Mouse (Mus musculus): ENCODE results near the gene Tuba1b. TPM values are rescaled to one million over a fixed set of nuclear protein-coding genes. Genes with fewer than 3 reads are reported as not detected.

Tuba1b gene
- polyA plus RNA-seq, 1 experiment from 2014 or later = 1,121 TPM

DNA sequence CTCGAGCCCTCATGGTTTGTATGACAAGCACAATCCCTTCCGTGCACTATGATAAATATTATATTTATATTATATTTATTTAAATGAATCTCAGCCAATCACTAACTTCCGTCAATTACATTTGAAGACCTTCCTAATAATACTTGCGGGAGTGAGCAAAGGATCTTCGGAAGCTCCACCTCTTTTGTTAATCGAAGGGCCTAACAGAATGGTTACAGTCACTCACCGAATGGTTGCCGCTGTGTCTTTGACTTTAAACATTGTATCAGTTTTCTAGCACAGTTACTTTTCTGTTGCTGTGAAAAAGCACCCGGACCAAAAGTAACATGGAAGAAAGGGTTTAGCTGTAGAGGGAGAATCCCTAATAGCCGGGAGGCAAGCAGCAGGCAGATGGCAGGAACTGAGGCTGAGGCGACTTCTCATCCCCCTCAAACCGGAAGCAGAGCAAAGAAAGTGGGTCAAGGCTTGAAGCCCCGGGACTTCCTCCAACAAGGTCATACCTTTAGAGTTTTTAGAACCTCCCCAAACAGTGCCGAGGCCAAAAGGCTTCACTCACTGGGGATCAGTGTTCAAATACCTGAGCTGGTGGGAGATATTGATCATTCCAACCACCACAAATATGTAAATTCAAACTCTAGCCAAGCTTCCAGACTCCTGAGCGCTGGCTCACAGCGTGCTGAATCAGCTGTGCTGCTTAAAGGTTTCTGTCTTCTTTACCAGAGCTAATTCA is 35.2 kb upstream of the Tuba1b start:
- Histone ChIP-seq H3K4me1 (replicated peaks) (peaks cover 69% of the 10 kb centered on the region), H3K4me2 (peak overlapping the region; percentile 52), H3K4me3 (peak overlapping the region; percentile 9; the same call in 1 of the 2 replicates), H3K27ac (replicated peaks) (peak overlapping the region; percentile 98), H3K36me3 (no peaks in the 10 kb centered on the region), H3K9me3 (no peaks in the 10 kb centered on the region), H3K9ac (peak overlapping the region; percentile 66), H3K27me3 (no peaks in the 10 kb centered on the region)
- WGBS = 6% methylated on average over 16 of the region's 16 CpGs
- no peak; the same call in 1 of the 2 replicates for ATAC-seq (ENCODE audit: low read depth)

DNA sequence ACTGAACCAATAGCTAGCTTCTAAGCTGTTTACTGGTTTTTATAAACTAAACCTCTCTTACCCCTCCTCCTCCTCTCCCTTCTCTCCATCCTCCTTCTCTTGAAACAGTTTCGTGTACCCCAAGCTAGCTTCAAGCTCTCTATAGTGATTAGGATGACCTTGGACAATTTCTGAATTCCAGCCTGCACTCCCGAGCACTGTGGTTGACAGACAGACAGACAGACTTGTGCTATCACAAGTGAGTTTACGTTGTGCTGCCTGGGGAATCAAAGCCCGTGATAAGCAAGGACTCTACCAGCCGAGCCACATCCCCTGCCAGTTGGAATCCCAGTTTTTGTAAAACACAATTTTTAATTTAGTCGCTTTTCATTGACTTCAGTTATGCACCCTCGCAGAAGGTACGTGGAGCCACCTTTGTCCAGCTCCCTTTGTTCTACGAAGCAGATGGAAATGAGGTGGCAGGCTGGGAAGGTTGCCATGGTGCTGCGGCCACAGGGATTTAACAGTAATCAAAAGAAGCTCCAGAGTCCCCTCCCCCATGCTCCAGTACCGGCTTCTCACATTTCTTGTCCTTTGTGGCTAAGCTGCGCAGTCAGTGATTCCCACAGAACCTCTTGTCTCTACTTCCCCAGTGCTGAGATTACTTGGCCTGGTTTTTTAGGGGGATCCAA is 34.5 kb upstream of the Tuba1b start:
- H3K4me1 ChIP-seq (replicated peaks) = peaks cover 67% of the 10 kb centered on the region

DNA sequence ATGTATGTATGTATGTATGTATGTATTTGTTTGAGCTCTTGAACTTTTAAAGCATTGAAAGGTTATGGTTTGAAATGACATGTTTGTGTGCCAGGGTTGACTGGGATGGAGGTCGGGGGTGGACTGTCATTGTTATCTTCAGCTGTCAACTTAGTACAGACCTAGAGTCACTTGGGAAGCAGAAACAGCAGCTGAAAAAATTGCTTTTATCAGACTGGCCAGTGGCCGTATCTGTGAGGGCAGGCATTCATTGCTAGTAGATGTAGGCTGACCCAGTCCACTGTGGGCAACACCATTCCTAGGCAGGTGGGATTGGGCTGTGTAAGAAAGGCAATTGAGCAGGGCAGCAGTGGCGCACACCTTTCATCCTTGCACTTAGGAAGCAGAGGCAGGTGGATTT is 25.2 kb upstream of the Tuba1b start:
- no peak overlapping the region for H3K27ac ChIP-seq (replicated peaks)

More for the DNA sequence above, 34.5 kb upstream of the Tuba1b start:
- H3K27me3 ChIP-seq = no peaks in the 10 kb centered on the region
- H3K9ac ChIP-seq = peak overlapping the region; percentile 66
- H3K27ac ChIP-seq (replicated peaks) = peak overlapping the region; percentile 98
- H3K36me3 ChIP-seq = no peaks in the 10 kb centered on the region
- H3K4me3 ChIP-seq = peak overlapping the region; percentile 9; the same call in 1 of the 2 replicates
- peak overlapping the region; percentile 52 for H3K4me2 ChIP-seq
- WGBS = 4% methylated on average over 12 of the region's 12 CpGs
- H3K9me3 ChIP-seq = 0 out of 2 replicates have a peak, but pooled peaks cover 5% of the 10 kb centered on the region
- peak; percentile 71 for ATAC-seq (ENCODE audit: low read depth)

DNA sequence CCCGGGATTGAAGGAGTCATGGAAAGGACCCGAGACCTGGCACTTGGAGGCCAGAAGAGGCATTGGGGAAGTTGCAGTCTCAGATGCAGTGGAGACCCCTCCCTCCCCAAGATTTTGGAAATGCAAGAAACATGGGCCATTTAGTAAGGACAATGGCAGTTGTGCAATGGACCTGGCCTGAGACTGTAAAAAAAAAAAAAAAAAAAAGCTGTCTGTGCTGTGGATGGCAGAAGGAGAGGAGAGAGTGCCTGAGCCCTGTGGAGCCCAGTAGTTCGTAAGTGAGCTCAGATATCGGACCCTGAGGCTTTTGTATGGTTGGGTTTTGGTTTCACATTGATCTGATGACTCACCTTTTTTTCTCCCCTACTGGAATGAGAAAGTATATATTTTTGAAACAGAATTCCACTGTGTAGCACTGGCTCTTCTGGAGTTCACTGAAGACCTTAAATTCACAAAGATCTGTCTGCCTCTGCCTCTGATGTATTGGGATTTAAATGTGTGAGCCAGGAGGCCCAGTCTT is 24.6 kb upstream of the Tuba1b start:
- Histone ChIP-seq H3K27ac (replicated peaks) (no peak overlapping the region), H3K36me3 (no peaks in the 10 kb centered on the region), H3K27me3 (no peaks in the 10 kb centered on the region), H3K4me1 (replicated peaks) (peaks cover 16% of the 10 kb centered on the region), H3K9ac (no peak overlapping the region), H3K4me2 (no peak overlapping the region), H3K9me3 (0 out of 2 replicates have a peak, but pooled peaks cover 3% of the 10 kb centered on the region), H3K4me3 (no peak overlapping the region)
- no peak for ATAC-seq (ENCODE audit: low read depth)
- WGBS = 84% methylated on average over 4 of the region's 4 CpGs

More for the DNA sequence above, 25.2 kb upstream of the Tuba1b start:
- H3K4me2 ChIP-seq = no peak overlapping the region
- no peak for ATAC-seq (ENCODE audit: low read depth)
- H3K4me1 ChIP-seq (replicated peaks) = peaks cover 16% of the 10 kb centered on the region
- H3K4me3 ChIP-seq = no peak overlapping the region
- H3K27me3 ChIP-seq = no peaks in the 10 kb centered on the region
- 90% methylated on average over 3 of the region's 3 CpGs for WGBS
- no peak overlapping the region for H3K9ac ChIP-seq
- H3K36me3 ChIP-seq = no peaks in the 10 kb centered on the region
- 0 out of 2 replicates have a peak, but pooled peaks cover 6% of the 10 kb centered on the region for H3K9me3 ChIP-seq

DNA sequence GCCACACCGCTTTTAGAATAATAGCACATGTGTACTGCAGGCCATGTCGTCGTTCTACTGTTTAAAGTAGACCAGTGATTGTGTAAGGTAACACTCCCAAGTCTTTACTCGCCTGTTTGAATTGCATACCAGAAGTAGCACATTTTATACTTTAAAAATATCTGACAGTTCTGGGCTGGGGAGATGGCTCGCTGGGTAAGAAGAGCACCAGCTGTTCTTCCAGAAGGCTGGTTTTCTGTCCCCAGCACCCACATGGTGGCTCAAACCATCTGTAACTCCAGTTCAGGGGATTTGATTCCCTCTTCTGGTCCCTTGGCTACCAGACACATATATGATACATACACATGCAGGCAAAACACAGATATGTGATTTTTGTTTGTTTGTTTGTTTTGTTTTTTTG is 23.1 kb upstream of the Tuba1b start:
- Histone ChIP-seq H3K36me3 (no peaks in the 10 kb centered on the region), H3K27ac (replicated peaks) (no peak overlapping the region), H3K4me1 (replicated peaks) (peaks cover 16% of the 10 kb centered on the region), H3K4me2 (no peak overlapping the region), H3K4me3 (no peak overlapping the region), H3K9me3 (no peaks in the 10 kb centered on the region), H3K27me3 (no peaks in the 10 kb centered on the region), H3K9ac (no peak overlapping the region)
- 84% methylated on average over 5 of the region's 5 CpGs for WGBS
- ATAC-seq (ENCODE audit: low read depth) = no peak

DNA sequence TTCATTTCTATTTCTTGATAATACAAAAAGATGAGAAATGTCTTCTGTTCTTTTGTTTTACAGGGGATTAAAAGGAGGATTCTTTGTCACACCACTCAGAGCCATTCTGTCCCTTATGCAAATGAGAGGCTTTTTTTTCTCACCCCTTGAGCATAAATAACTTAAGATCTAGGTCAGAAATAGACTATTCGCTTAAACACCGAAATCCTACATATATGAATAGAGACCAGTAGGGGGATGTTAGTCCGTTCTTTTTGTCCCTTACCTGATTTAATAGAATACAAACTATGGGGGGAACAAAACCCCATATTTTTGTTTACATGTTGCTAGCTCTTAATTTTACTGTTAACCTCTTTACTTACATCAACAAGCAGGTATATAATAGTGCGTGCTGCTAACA is 21.6 kb upstream of the Tuba1b start:
- no peaks in the 10 kb centered on the region for H3K9me3 ChIP-seq
- H3K36me3 ChIP-seq = peaks cover 2% of the 10 kb centered on the region
- no peak overlapping the region; the same call in 1 of the 2 replicates for H3K4me3 ChIP-seq
- H3K4me1 ChIP-seq (replicated peaks) = peaks cover 16% of the 10 kb centered on the region
- no peak for ATAC-seq (ENCODE audit: low read depth)
- peak overlapping the region; percentile 100 for H3K9ac ChIP-seq
- WGBS = 54% methylated on average over 4 of the region's 4 CpGs
- H3K4me2 ChIP-seq = peak overlapping the region; percentile 74
- H3K27ac ChIP-seq (replicated peaks) = peak overlapping the region; percentile 100
- no peaks in the 10 kb centered on the region for H3K27me3 ChIP-seq

DNA sequence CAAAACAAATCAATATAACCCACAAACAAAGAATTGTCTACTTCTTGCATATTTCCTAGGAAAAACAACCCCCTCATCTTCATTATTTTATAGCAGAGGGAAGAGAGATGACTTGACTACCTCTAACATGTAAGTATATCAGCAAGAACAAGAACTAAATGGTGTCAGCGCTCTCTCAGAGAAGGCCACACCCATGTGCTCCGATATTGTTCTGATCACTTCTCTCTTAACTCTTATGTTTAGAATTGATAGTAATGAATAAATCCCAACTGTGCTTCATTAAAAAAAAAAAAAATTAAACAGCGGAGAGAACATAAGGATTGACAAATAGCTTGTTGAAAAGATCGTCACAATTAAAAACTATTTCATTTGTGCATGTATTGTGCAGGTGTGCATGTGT is 21.0 kb upstream of the Tuba1b start:
- peaks cover 16% of the 10 kb centered on the region for H3K4me1 ChIP-seq (replicated peaks)
- ATAC-seq (ENCODE audit: low read depth) = no peak
- no peaks in the 10 kb centered on the region for H3K27me3 ChIP-seq
- H3K36me3 ChIP-seq = peaks cover 5% of the 10 kb centered on the region
- H3K4me2 ChIP-seq = peak overlapping the region; percentile 74
- peak overlapping the region; percentile 100 for H3K9ac ChIP-seq
- H3K4me3 ChIP-seq = peak overlapping the region; percentile 95
- 34% methylated on average over 4 of the region's 4 CpGs for WGBS
- no peaks in the 10 kb centered on the region for H3K9me3 ChIP-seq
- H3K27ac ChIP-seq (replicated peaks) = peak overlapping the region; percentile 100

DNA sequence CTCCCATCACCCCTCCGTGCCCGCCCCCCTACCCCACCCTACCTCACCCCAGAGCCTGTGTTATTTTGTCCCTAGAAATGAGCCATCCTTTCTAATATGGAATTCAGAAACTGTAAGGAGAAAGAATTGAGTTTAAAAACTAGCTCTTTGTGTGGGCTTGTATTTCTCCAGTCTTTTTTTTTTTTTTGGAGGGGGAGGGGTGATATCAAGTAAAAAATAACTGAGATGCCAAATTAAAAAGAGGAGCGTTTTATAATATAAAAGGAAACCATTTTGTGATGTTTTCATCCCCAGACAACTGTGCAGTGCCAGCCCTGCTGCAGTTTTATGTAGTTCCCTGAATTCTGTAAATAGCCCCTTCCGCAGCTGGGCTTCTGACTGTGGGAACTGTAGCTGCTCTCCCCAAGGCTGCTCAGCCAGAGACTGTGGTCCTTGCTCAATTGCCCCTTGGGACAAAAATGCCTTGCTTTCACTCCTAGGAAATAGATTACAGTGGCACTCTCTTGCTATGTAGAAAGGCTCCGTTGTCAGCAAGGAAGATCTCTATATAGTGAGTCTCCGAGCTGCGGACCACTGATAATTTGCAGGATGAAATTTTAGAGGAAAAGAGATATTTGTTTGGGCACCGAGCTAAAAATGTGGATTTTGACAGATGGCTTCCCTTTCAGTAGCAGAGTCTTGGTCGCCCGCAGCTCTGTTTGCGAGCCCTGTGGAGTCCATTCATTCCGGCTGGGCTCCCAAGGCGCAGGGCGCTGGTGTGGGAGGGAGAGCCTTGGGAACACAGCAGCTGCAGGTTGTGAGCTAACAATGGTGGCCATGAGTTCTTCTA is 20.3 kb upstream of the Tuba1b start:
- peak overlapping the region; percentile 100 for H3K27ac ChIP-seq (replicated peaks)
- H3K9me3 ChIP-seq = no peaks in the 10 kb centered on the region
- peak overlapping the region; percentile 100 for H3K9ac ChIP-seq
- ATAC-seq (ENCODE audit: low read depth) = peak; percentile 24
- H3K27me3 ChIP-seq = no peaks in the 10 kb centered on the region
- H3K4me3 ChIP-seq = peak overlapping the region; percentile 95
- peaks cover 18% of the 10 kb centered on the region for H3K4me1 ChIP-seq (replicated peaks)
- H3K4me2 ChIP-seq = peak overlapping the region; percentile 74
- 2% methylated on average over 14 of the region's 14 CpGs for WGBS
- peaks cover 7% of the 10 kb centered on the region for H3K36me3 ChIP-seq

DNA sequence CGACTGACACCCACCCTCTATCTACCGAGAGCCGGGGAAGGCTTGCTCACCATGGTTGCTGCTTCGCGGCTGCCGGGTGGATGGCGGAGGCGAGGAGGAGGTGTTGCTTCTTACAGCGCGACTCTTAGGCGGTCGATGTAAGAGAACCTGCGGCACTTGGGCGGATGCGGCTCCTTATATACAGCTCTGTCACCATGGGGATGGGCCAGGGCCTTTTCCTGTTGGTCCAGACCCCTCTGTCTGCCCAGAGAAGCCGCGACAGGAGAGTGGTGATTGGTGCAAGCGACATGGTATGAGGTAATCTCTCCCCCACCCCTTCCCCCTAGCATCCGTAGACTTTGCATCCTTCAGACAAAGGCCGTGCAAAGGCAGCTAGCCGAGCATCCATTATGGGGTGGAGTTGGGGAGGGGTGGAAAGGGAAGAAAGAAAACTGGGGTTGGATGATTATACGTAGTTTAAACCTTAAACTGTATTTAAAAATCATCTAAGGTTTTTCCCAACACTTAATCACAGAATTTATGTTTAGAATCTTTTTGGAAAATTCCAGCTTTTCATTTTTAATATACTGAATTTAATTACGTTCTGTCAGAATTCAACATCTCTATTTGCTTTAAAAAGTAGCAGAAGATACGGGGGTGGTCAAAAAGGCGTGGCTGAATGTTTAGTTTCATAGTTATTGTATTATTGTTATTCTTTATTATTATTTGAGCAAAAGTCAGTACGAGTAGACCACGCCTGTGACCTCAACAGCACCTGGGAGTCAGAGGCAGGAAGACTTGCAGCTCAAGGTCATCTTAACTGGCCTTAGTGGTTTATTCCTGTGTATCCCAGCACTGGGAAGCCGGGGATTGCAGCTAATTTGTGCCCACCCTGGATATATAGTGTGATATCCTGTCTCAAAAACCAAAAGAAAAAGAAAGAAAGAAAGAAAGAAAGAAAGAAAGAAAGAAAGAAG is 19.3 kb upstream of the Tuba1b start, which contains the start of the genes Gm49450 and Tuba1a:
Gene Gm49450 (minus strand): TSS at position 151 of the 956 bp plus-strand sequence.
Gene Tuba1a (minus strand): TSS at position 303 of the 956 bp plus-strand sequence.
- 1% methylated on average over 28 of the region's 28 CpGs for WGBS
- Histone ChIP-seq H3K27me3 (no peaks in the 10 kb centered on the region), H3K9ac (peak within 1 kb of the TSS; percentile 100), H3K9me3 (no peaks in the 10 kb centered on the region), H3K4me1 (replicated peaks) (peaks cover 28% of the 10 kb centered on the region), H3K27ac (replicated peaks) (peak within 1 kb of the TSS; percentile 100), H3K4me3 (peak within 1 kb of the TSS; percentile 95), H3K4me2 (peak within 1 kb of the TSS; percentile 74), H3K36me3 (peaks cover 12% of the 10 kb centered on the region)
- ATAC-seq (ENCODE audit: low read depth) = peak; percentile 97

DNA sequence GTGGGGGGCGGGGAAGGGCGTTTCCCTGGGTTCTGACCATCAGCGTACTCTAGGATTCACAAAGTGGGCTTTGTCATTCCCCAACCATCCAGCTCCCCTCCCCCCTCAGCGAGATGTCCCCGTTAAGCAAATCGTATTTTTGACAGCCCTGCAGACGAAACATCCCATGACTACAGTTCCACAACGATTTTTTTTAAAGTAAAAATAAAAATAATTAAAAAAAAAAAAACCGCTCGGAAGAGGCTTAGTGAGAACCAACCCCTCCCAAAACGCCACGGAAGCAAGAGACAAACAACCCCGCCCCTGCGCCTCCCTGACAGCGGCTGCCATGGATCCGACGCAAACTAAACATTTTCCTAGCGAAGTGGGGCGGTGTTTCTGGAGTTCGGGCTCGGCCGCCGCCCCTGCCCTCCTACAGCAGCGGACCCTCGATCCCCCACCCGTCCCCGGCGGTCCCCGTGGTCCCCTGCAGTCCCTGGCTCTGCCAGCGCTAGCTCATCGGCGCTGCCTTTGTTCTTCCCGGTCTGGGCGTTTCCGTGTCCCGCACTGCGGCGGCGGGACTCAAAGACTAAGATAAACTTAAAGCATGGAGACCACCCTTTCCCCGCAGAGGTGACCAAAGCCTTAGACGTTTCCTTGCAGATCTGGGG is 18.5 kb upstream of the Tuba1b start:
- Histone ChIP-seq H3K4me2 (peak overlapping the region; percentile 74), H3K4me3 (peak overlapping the region; percentile 95), H3K27me3 (no peaks in the 10 kb centered on the region), H3K9me3 (no peaks in the 10 kb centered on the region), H3K9ac (peak overlapping the region; percentile 100), H3K27ac (replicated peaks) (peak overlapping the region; percentile 100), H3K4me1 (replicated peaks) (peaks cover 36% of the 10 kb centered on the region), H3K36me3 (peaks cover 12% of the 10 kb centered on the region)
- peak; percentile 54 for ATAC-seq (ENCODE audit: low read depth)
- WGBS = under 1% methylated on average over 41 of the region's 41 CpGs
